Mouse (Mus musculus) limb, embryonic 11.5 days (tissue): ENCODE measurements at regions not wholly inside any gene's neighbourhood (a gene's known extent, or its start where the extent isn't known, plus 50 kb on each side); places are given as distances from the start of the nearest gene placed in this dataset.
"Not testable (repeated sequence)": the region's sequence is repeated elsewhere in the genome, so short reads cannot be mapped to it uniquely, and the experiment has no call there.

Experiments used
- ATAC-seq: fragments of 200-750 bp; cut with Nextera tagmentation; 2 replicates; pipeline ENCODE4 v1.8.0; 2017; ENCODE audit warnings: low read depth; ENCODE audit not compliant: insufficient number of reproducible peaks, low FRiP score, low TSS enrichment
- DNase-seq: peaks from one replicate; pipeline ENCODE4 v3.0.0-alpha.2; 2015; ENCODE audit warnings: low spot score
- H3K27ac ChIP-seq: fragments of 300-500 bp; sonication (generic); replicated peaks from 2 replicates; pipeline ENCODE4 v1.5.1; 2014; ENCODE audit warnings: low read depth, mild to moderate bottlenecking, low read length
- H3K27me3 ChIP-seq: fragments of 300-500 bp; sonication (generic); 2 replicates; pipeline ENCODE4 v1.6.1; 2014; ENCODE audit warnings: mild to moderate bottlenecking, low read length, mixed read lengths; ENCODE audit not compliant: control insufficient read depth, insufficient read depth
- H3K36me3 ChIP-seq: fragments of 300-500 bp; sonication (generic); 2 replicates; pipeline ENCODE4 v1.6.1; 2014; ENCODE audit warnings: mild to moderate bottlenecking, low read length, moderate library complexity, mixed read lengths; ENCODE audit not compliant: control insufficient read depth, insufficient read depth
- H3K4me1 ChIP-seq: fragments of 300-500 bp; sonication (generic); 2 replicates; pipeline ENCODE4 v1.6.1; 2014; ENCODE audit warnings: low read length, mixed read lengths; ENCODE audit not compliant: control insufficient read depth, insufficient read depth
- H3K4me2 ChIP-seq: fragments of 300-500 bp; sonication (generic); 2 replicates; pipeline ENCODE4 v1.6.1; 2014; ENCODE audit warnings: low read depth, mild to moderate bottlenecking, moderate library complexity; ENCODE audit not compliant: severe bottlenecking
- H3K4me3 ChIP-seq: fragments of 300-500 bp; sonication (generic); 2 replicates; pipeline ENCODE4 v1.5.1; 2014; ENCODE audit warnings: low read depth, low read length
- H3K9ac ChIP-seq: fragments of 300-500 bp; sonication (generic); 2 replicates; pipeline ENCODE4 v1.6.1; 2014; ENCODE audit warnings: mild to moderate bottlenecking, low read length
- H3K9me3 ChIP-seq: fragments of 300-500 bp; sonication (generic); 2 replicates; pipeline ENCODE4 v1.6.1; 2016; ENCODE audit warnings: low read length; ENCODE audit not compliant: control insufficient read depth
- WGBS: fragments of 180-500 bp; shearing (Covaris S2); extraction: QIAGEN DNeasy Blood & Tissue Kit; methylation state at CpG from one replicate; pipeline ENCODE4 v1.1.7; 2014; 5-methylcytosine and 5-hydroxymethylcytosine counted together

DNA sequence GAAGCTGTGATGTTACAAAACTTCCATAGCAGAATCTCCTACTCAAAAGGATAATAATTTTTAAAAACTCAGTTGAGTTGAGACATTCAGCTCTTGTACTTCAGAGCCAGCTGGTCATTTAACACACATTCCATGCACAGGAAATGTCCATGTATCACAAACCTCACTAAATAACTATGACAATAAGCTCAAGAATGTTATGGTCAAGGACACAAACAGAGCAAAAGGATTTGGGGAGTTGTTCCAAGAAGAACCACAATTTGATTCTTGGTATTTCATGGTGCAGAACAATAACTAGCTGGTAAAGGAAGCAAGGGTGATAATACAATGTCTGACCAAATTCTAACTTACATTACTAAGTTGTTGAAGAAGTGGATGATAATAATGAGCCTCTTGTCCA, 471.4 kb upstream of the 2610301B20Rik start:
- H3K4me1 ChIP-seq, result no peaks in the 10 kb centered on the region
- H3K9ac ChIP-seq, result no peak overlapping the region
- no peak for DNase-seq
- H3K4me3 ChIP-seq, result no peak overlapping the region
- H3K4me2 ChIP-seq, result no peak overlapping the region
- H3K9me3 ChIP-seq, result no peaks in the 10 kb centered on the region
- H3K27ac ChIP-seq, result no peak overlapping the region
- ATAC-seq, result no peak
- no peaks in the 10 kb centered on the region for H3K36me3 ChIP-seq
- H3K27me3 ChIP-seq, result no peaks in the 10 kb centered on the region

DNA sequence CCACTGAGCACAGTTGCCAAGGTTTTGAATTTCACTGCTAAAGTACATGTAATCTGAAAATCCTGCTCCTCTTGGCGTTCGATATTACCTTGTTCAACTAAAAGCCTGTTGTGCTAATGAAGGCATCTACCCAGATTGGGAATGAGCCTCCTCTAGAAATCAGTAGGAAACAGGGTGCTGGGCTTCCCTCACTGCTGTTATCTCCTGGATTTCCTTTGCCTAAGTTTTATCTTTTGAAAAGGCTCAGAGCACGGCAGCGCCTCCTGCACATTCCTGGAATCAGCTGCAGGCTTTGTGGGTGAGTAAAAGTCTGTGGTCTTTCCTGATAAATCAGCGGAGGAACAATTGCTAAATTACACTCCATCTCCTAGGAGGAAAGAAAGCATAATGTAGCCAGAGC, 469.9 kb upstream of the 2610301B20Rik start:
- Histone ChIP-seq H3K9ac (no peak overlapping the region), H3K4me2 (no peak overlapping the region), H3K9me3 (no peaks in the 10 kb centered on the region), H3K27me3 (no peaks in the 10 kb centered on the region), H3K4me3 (no peak overlapping the region), H3K36me3 (no peaks in the 10 kb centered on the region), H3K4me1 (no peaks in the 10 kb centered on the region), H3K27ac (no peak overlapping the region)
- WGBS, result 77% methylated on average over 5 of the region's 5 CpGs
- DNase-seq (no peak), ATAC-seq (no peak)

DNA sequence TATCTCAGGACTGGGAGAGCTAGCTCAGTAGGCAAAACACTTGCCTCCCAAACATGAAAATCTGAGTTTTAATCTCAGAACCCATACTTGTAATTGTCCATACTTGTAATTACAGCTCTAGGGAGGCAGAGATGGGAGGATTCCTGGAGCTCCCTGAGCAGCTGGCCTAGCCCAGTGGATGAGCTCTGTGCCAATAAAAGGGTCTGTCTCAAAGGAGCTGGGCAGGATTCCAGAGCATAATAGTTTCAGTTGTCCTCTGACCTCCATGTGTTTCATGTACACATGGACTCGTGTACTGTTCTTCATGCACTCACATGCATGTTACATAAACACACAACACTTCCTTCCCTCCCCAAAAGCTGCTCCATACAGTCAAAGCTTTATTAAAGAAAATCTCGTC, 469.2 kb upstream of the 2610301B20Rik start:
- Histone ChIP-seq H3K27me3 (no peaks in the 10 kb centered on the region), H3K4me2 (no peak overlapping the region), H3K27ac (no peak overlapping the region), H3K9me3 (no peaks in the 10 kb centered on the region), H3K36me3 (no peaks in the 10 kb centered on the region), H3K4me1 (no peaks in the 10 kb centered on the region), H3K9ac (no peak overlapping the region), H3K4me3 (no peak overlapping the region)
- no peak for ATAC-seq
- WGBS, result 82% methylated on average over 2 of the region's 2 CpGs
- DNase-seq, result no peak

DNA sequence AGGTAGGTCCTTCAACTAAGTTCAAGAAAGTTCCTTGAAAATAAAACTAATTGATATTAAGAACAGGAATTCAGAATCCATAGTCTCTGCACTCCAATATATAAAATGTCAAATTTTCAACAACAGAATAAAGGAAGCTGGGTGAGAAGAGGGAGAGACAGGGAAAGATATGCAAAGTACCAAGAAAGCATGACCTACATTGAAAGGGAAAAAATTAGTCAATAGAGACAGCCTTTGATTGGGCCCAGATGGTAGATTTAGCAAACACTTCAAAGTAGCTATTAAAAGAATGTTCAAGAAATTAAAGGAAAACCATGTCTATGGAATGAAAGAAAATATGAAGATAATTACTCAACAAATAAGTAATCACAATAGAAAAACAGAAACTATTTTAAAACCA, 460.0 kb upstream of the 2610301B20Rik start:
- no peak overlapping the region for H3K4me3 ChIP-seq
- no peak for ATAC-seq
- no peak overlapping the region for H3K9ac ChIP-seq
- no peaks in the 10 kb centered on the region for H3K9me3 ChIP-seq
- no peak for DNase-seq
- no peak overlapping the region for H3K4me2 ChIP-seq
- no peak overlapping the region for H3K27ac ChIP-seq
- no peaks in the 10 kb centered on the region for H3K4me1 ChIP-seq
- H3K27me3 ChIP-seq, result no peaks in the 10 kb centered on the region
- no peaks in the 10 kb centered on the region for H3K36me3 ChIP-seq

DNA sequence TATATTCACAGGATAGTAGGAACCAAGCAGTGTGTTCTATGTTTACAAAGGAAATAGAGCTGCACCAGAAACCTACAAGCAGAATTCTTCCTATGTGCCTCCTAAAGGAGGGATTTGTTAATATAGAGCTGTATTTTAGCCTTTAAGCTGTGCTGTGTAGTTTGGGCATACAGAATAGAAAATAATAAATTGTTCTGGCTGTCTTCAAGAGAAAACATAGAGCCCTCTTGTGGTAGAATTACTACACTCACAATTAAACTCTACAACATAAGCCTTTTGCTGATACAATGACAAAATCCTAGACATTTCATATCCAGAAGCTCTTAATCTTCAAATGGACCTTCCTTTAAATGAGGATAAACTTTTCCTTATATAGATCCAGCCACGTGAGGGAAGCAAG, 452.9 kb upstream of the 2610301B20Rik start:
- no peak for ATAC-seq
- H3K36me3 ChIP-seq, result no peaks in the 10 kb centered on the region
- 57% methylated on average over 1 of the region's 1 CpGs for WGBS

DNA sequence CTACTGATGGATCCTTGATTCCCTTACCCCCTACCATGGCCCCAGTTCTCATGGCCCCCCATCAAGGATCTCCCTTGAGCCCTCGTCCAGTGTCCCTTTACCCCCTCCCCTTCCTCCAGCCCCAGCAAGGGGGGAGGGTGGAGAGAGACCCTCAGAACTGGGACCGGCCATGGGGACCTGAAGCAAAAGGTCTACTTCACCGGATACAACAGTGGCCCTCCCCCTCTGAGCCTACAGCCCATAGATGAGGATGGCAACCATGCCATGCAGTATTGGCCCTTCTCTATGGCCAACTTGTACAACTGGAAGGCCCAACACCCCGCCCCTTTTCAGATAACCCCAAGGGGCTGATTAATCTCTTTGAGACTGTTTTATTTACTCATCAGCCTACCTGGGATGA, 439.9 kb upstream of the 2610301B20Rik start:
- DNase-seq (no peak), ATAC-seq (no peak)
- Histone ChIP-seq H3K9me3 (no peaks in the 10 kb centered on the region), H3K4me3 (no peak overlapping the region), H3K27ac (no peak overlapping the region), H3K4me1 (no peaks in the 10 kb centered on the region), H3K4me2 (no peak overlapping the region), H3K36me3 (no peaks in the 10 kb centered on the region), H3K27me3 (no peaks in the 10 kb centered on the region), H3K9ac (no peak overlapping the region)
- WGBS, result 89% methylated on average over 4 of the region's 4 CpGs

More for the DNA sequence above, 452.9 kb upstream of the 2610301B20Rik start:
- Histone ChIP-seq H3K4me2 (no peak overlapping the region), H3K9me3 (no peaks in the 10 kb centered on the region), H3K27me3 (no peaks in the 10 kb centered on the region), H3K4me3 (no peak overlapping the region), H3K4me1 (no peaks in the 10 kb centered on the region), H3K27ac (no peak overlapping the region), H3K9ac (no peak overlapping the region)
- no peak for DNase-seq

DNA sequence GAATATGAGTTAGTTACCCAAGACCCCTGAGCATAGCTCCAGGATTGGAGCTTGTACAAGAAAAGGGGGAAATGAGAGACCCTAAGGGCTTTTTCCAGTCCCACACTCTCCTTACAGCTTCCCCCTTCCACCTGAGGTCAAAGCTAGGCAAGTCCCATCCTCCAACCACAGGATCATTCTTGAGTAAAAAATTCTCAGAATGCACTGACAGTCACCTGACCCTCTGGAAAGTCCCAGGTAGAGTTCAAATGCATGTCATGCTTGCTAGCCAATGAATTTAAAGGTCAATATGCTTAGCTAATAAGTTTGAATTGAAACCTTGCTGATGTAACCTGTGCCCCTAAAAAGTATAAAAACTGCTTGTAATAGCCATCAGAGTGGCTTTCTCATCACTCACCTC, 434.4 kb upstream of the 2610301B20Rik start:
- not testable (repeated sequence) for H3K9me3 ChIP-seq, H3K9ac ChIP-seq, H3K4me1 ChIP-seq, H3K27ac ChIP-seq, H3K4me2 ChIP-seq, H3K4me3 ChIP-seq, DNase-seq, ATAC-seq, H3K36me3 ChIP-seq, H3K27me3 ChIP-seq

DNA sequence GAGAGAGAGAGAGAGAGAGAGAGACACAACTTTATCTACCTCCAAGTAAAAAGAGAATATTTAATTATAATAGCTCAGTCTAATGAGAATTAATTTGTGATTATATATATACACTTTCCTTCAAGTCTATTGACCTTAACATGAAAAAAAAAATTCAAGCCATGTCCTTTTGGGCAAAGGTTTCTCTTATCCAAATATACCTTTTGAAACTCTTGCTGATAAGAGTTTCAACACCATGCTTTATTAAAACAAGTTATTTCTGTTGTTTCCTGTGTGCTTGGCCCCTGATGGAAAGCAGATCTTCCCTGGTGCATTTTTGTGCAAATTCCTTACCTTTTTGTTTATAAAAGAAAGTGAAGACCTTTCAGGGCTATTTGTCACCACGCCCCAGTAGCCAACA, 414.7 kb upstream of the 2610301B20Rik start:
- ATAC-seq, result no peak

DNA sequence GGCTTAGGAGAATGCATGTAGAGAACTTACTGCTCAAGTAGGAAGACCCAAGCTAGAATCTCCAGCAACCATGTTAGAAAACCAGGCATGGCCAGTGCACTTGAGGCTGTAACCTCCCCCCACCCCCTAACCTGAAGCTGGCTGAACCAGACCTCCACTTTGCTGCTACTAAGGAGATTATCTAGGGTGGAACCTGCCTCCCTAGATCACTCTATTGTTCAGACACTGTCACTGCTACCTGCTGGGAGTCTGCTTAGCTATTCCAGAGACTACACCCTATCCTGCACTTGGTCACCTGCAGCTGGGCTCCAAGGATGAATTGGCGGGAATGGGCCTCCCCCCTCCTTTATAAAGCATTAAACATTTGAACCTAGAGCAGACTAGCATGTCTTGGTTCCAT, 393.4 kb upstream of the 2610301B20Rik start:
- Histone ChIP-seq H3K27ac (no peak overlapping the region), H3K9ac (no peak overlapping the region), H3K9me3 (no peaks in the 10 kb centered on the region), H3K4me3 (no peak overlapping the region), H3K36me3 (no peaks in the 10 kb centered on the region), H3K27me3 (no peaks in the 10 kb centered on the region), H3K4me1 (no peaks in the 10 kb centered on the region), H3K4me2 (no peak overlapping the region)
- ATAC-seq (no peak), DNase-seq (no peak)
- WGBS, result 83% methylated on average over 1 of the region's 1 CpGs

More for the DNA sequence above, 414.7 kb upstream of the 2610301B20Rik start:
- WGBS, result 33% methylated on average over 1 of the region's 1 CpGs
- Histone ChIP-seq H3K27me3 (no peaks in the 10 kb centered on the region), H3K4me2 (no peak overlapping the region), H3K36me3 (no peaks in the 10 kb centered on the region), H3K9ac (no peak overlapping the region), H3K27ac (no peak overlapping the region), H3K4me3 (no peak overlapping the region), H3K4me1 (no peaks in the 10 kb centered on the region), H3K9me3 (no peaks in the 10 kb centered on the region)
- no peak for DNase-seq
